Mouse (Mus musculus): ENCODE measurements around the gene Cdh15.

- TF ChIP-seq GATA1 (IDR thresholded peaks at IDR 0.05; ENCODE audit: low read length) (no peak), TAL1 (IDR thresholded peaks at IDR 0.05; ENCODE audit: low read length) (no peak)
Observed at GRCm38 (mm10) chr8:122855123-122855522, 7.4 kb downstream of the Cdh15 start.

Measured in erythroblast, embryonic 14.5 days (primary cell).